Mouse (Mus musculus) embryonic facial prominence, embryonic 14.5 days (tissue): ENCODE results near the gene Hmcn2. TPM values are rescaled to one million over a fixed set of nuclear protein-coding genes. Genes with fewer than 3 reads are reported as not detected.

ENCODE experiments used
- ATAC-seq: fragments of 200-750 bp; cut with Nextera tagmentation; 2 replicates; pipeline ENCODE4 v1.8.0; 2017; ENCODE audit warnings: low read depth, moderate number of reproducible peaks, moderate TSS enrichment
- DNase-seq: peaks from one replicate; pipeline ENCODE4 v3.0.0-alpha.2; 2015; ENCODE audit warnings: low spot score
- H3K27ac ChIP-seq: fragments of 300-500 bp; sonication (generic); replicated peaks from 2 replicates; pipeline ENCODE4 v1.5.1; 2014; ENCODE audit warnings: low read depth, mild to moderate bottlenecking, low read length, moderate library complexity
- H3K27me3 ChIP-seq: fragments of 300-500 bp; sonication (generic); replicated peaks from 2 replicates; pipeline ENCODE4 v1.6.1; 2014; ENCODE audit warnings: low read length; ENCODE audit not compliant: control insufficient read depth, insufficient read depth
- H3K36me3 ChIP-seq: fragments of 300-500 bp; sonication (generic); 2 replicates; pipeline ENCODE4 v1.6.1; 2014; ENCODE audit warnings: low read length, mixed read lengths; ENCODE audit not compliant: control insufficient read depth, insufficient read depth
- H3K4me1 ChIP-seq: fragments of 300-500 bp; sonication (generic); 2 replicates; pipeline ENCODE4 v1.6.1; 2014; ENCODE audit warnings: antibody characterized with exemption, low read length; ENCODE audit not compliant: control insufficient read depth, insufficient read depth
- H3K4me2 ChIP-seq: fragments of 300-500 bp; sonication (generic); 2 replicates; pipeline ENCODE4 v1.6.1; 2014; ENCODE audit warnings: low read depth, mild to moderate bottlenecking, low read length, moderate library complexity, mixed read lengths
- H3K4me3 ChIP-seq: fragments of 300-500 bp; sonication (generic); 2 replicates; pipeline ENCODE4 v1.5.1; 2014; ENCODE audit warnings: low read depth, mild to moderate bottlenecking, low read length
- H3K9ac ChIP-seq: fragments of 300-500 bp; sonication (generic); 2 replicates; pipeline ENCODE4 v1.6.1; 2014; ENCODE audit warnings: low read depth, mild to moderate bottlenecking, low read length, moderate library complexity, mixed read lengths
- H3K9me3 ChIP-seq: fragments of 300-500 bp; sonication (generic); 2 replicates; pipeline ENCODE4 v1.6.1; 2016; ENCODE audit warnings: low read length; ENCODE audit not compliant: control insufficient read depth
- WGBS: fragments of 180-500 bp; shearing (Covaris S2); extraction: QIAGEN DNeasy Blood & Tissue Kit; methylation state at CpG from one replicate; pipeline ENCODE4 v1.1.7; 2014; 5-methylcytosine and 5-hydroxymethylcytosine counted together
- polyA plus RNA-seq: library from polyadenylated mRNA; unstranded; fragments of >200 nt; fragmentation: Nextera tagmentation; extraction: Ambion mirVana; gene quantifications from 2 replicates; pipeline ENCODE4 v1.2.1, GENCODE M21; 2014

Hmcn2 gene
- polyA plus RNA-seq, 1 experiment from 2014 or later = 1.0 TPM

GRCm38 (mm10) chr2:31474686-31475085 is 160.5 kb downstream of the Hmcn2 start:
- no peak for ATAC-seq
- no peak overlapping the region for H3K4me2 ChIP-seq
- H3K9me3 ChIP-seq = no peaks in the 10 kb centered on the region; the same call in 1 of the 2 replicates
- no peak overlapping the region for H3K9ac ChIP-seq
- H3K27ac ChIP-seq = no peak overlapping the region
- H3K4me1 ChIP-seq = peaks cover 7% of the 10 kb centered on the region; the same call in 1 of the 2 replicates
- DNase-seq = no peak
- 65% methylated on average over 4 of the region's 5 CpGs for WGBS
- peaks cover 9% of the 10 kb centered on the region; the same call in 1 of the 2 replicates for H3K27me3 ChIP-seq
- no peaks in the 10 kb centered on the region for H3K36me3 ChIP-seq
- H3K4me3 ChIP-seq = no peak overlapping the region

- H3K4me2 ChIP-seq = no peak overlapping the region
- no peaks in the 10 kb centered on the region; the same call in 1 of the 2 replicates for H3K9me3 ChIP-seq
- 0 out of 2 replicates have a peak, but pooled peaks have one; percentile 9 for ATAC-seq
- no peak overlapping the region for H3K9ac ChIP-seq
- H3K4me1 ChIP-seq = 0 out of 2 replicates have a peak, but pooled peaks cover 3% of the 10 kb centered on the region
- H3K27me3 ChIP-seq = peaks cover 4% of the 10 kb centered on the region; the same call in 1 of the 2 replicates
- 68% methylated on average over 10 of the region's 10 CpGs for WGBS
- H3K27ac ChIP-seq = no peak overlapping the region
- DNase-seq = no peak
- no peak overlapping the region for H3K4me3 ChIP-seq
- H3K36me3 ChIP-seq = no peaks in the 10 kb centered on the region
These were observed 162.0 kb downstream of the Hmcn2 start for GRCm38 (mm10) chr2:31476107-31476820.

GRCm38 (mm10) chr2:31477234-31478161 is 163.3 kb downstream of the Hmcn2 start:
- peak; percentile 44; the same call in 1 of the 2 replicates for ATAC-seq
- H3K9ac ChIP-seq = no peak overlapping the region
- no peak overlapping the region for H3K27ac ChIP-seq
- H3K4me2 ChIP-seq = no peak overlapping the region
- 72% methylated on average over 12 of the region's 12 CpGs for WGBS
- H3K36me3 ChIP-seq = no peaks in the 10 kb centered on the region
- H3K9me3 ChIP-seq = no peaks in the 10 kb centered on the region; the same call in 1 of the 2 replicates
- H3K27me3 ChIP-seq = no peaks in the 10 kb centered on the region
- no peak overlapping the region for H3K4me3 ChIP-seq
- 0 out of 2 replicates have a peak, but pooled peaks cover 3% of the 10 kb centered on the region for H3K4me1 ChIP-seq
- no peak for DNase-seq

- no peak overlapping the region for H3K27ac ChIP-seq
- DNase-seq (peak; percentile 91), ATAC-seq (peak; percentile 87)
- H3K4me1 ChIP-seq = no peaks in the 10 kb centered on the region
- H3K4me3 ChIP-seq = no peak overlapping the region
- no peaks in the 10 kb centered on the region for H3K9me3 ChIP-seq
- H3K36me3 ChIP-seq = no peaks in the 10 kb centered on the region
- 30% methylated on average over 8 of the region's 8 CpGs for WGBS
- H3K4me2 ChIP-seq = no peak overlapping the region
- no peaks in the 10 kb centered on the region for H3K27me3 ChIP-seq
- H3K9ac ChIP-seq = no peak overlapping the region
These were observed 168.8 kb downstream of the Hmcn2 start for GRCm38 (mm10) chr2:31482914-31483575.

GRCm38 (mm10) chr2:31484187-31484586 is 170.0 kb downstream of the Hmcn2 start:
- DNase-seq (peak; percentile 82), ATAC-seq (peak; percentile 60)
- H3K4me2 ChIP-seq = no peak overlapping the region
- no peak overlapping the region for H3K4me3 ChIP-seq
- no peaks in the 10 kb centered on the region for H3K9me3 ChIP-seq
- no peaks in the 10 kb centered on the region for H3K36me3 ChIP-seq
- H3K9ac ChIP-seq = no peak overlapping the region
- H3K27me3 ChIP-seq = no peaks in the 10 kb centered on the region
- WGBS = 25% methylated on average over 5 of the region's 5 CpGs
- no peaks in the 10 kb centered on the region for H3K4me1 ChIP-seq
- no peak overlapping the region for H3K27ac ChIP-seq

- WGBS = 36% methylated on average over 12 of the region's 12 CpGs
- Histone ChIP-seq H3K9me3 (no peaks in the 10 kb centered on the region), H3K36me3 (no peaks in the 10 kb centered on the region), H3K4me1 (no peaks in the 10 kb centered on the region), H3K27ac (no peak overlapping the region), H3K27me3 (no peaks in the 10 kb centered on the region; the same call in 1 of the 2 replicates), H3K4me2 (no peak overlapping the region), H3K9ac (no peak overlapping the region), H3K4me3 (no peak overlapping the region)
- DNase-seq (no peak), ATAC-seq (no peak)
These were observed 175.0 kb downstream of the Hmcn2 start for GRCm38 (mm10) chr2:31489166-31489565.

GRCm38 (mm10) chr2:31490556-31490955 is 176.3 kb downstream of the Hmcn2 start:
- H3K27me3 ChIP-seq = no peaks in the 10 kb centered on the region; the same call in 1 of the 2 replicates
- DNase-seq = peak; percentile 14
- no peaks in the 10 kb centered on the region for H3K9me3 ChIP-seq
- no peak overlapping the region for H3K4me3 ChIP-seq
- H3K36me3 ChIP-seq = no peaks in the 10 kb centered on the region
- H3K4me2 ChIP-seq = no peak overlapping the region
- no peak overlapping the region for H3K27ac ChIP-seq
- 93% methylated on average over 2 of the region's 2 CpGs for WGBS
- H3K4me1 ChIP-seq = no peaks in the 10 kb centered on the region
- ATAC-seq = no peak
- H3K9ac ChIP-seq = no peak overlapping the region

GRCm38 (mm10) chr2:31492308-31492707 is 178.1 kb downstream of the Hmcn2 start:
- H3K4me3 ChIP-seq = no peak overlapping the region
- H3K27me3 ChIP-seq = no peaks in the 10 kb centered on the region; the same call in 1 of the 2 replicates
- H3K9ac ChIP-seq = no peak overlapping the region
- WGBS = 96% methylated on average over 8 of the region's 8 CpGs
- H3K9me3 ChIP-seq = no peaks in the 10 kb centered on the region
- H3K4me1 ChIP-seq = no peaks in the 10 kb centered on the region
- H3K4me2 ChIP-seq = no peak overlapping the region
- no peak for DNase-seq
- ATAC-seq = no peak
- H3K27ac ChIP-seq = no peak overlapping the region
- no peaks in the 10 kb centered on the region for H3K36me3 ChIP-seq
